Mouse (Mus musculus): ENCODE data around the gene Ffar1.

The Ffar1 gene

GRCm38 (mm10) chr7:30861464-30861863, at the start of gene Ffar1:
Gene Ffar1 (minus strand): TSS chr7:30861564.
- DNase-seq (ENCODE audit: extremely low read depth, low read depth, low spot score): no peak

- DNase-seq (ENCODE audit: extremely low read depth, low read depth, low spot score): no peak
Observed at GRCm38 (mm10) chr7:30909773-30910172, 48.4 kb upstream of the Ffar1 start.

GRCm38 (mm10) chr7:30908992-30909431, 47.6 kb upstream of the Ffar1 start:
- DNase-seq (ENCODE audit: extremely low read depth, low read depth, low spot score): no peak

GRCm38 (mm10) chr7:30908277-30908991, 47.1 kb upstream of the Ffar1 start:
- DNase-seq (ENCODE audit: extremely low read depth, low read depth, low spot score): no peak

- DNase-seq (ENCODE audit: extremely low read depth, low read depth, low spot score): no peak
Observed at GRCm38 (mm10) chr7:30904042-30904441, 42.7 kb upstream of the Ffar1 start.

- no peak for DNase-seq (ENCODE audit: extremely low read depth, low read depth, low spot score)
Observed at GRCm38 (mm10) chr7:30895217-30895616, 33.9 kb upstream of the Ffar1 start.

GRCm38 (mm10) chr7:30892515-30892914, 31.2 kb upstream of the Ffar1 start:
- DNase-seq (ENCODE audit: extremely low read depth, low read depth, low spot score): no peak

GRCm38 (mm10) chr7:30891746-30892145, 30.4 kb upstream of the Ffar1 start:
- no peak for DNase-seq (ENCODE audit: extremely low read depth, low read depth, low spot score)

GRCm38 (mm10) chr7:30890681-30891080, 29.3 kb upstream of the Ffar1 start:
- no peak for DNase-seq (ENCODE audit: extremely low read depth, low read depth, low spot score)

GRCm38 (mm10) chr7:30888786-30889185, 27.4 kb upstream of the Ffar1 start:
- no peak for DNase-seq (ENCODE audit: extremely low read depth, low read depth, low spot score)

GRCm38 (mm10) chr7:30887568-30888188, 26.3 kb upstream of the Ffar1 start:
- no peak for DNase-seq (ENCODE audit: extremely low read depth, low read depth, low spot score)

- no peak for DNase-seq (ENCODE audit: extremely low read depth, low read depth, low spot score)
Observed at GRCm38 (mm10) chr7:30886852-30887251, 25.5 kb upstream of the Ffar1 start.

- no peak for DNase-seq (ENCODE audit: extremely low read depth, low read depth, low spot score)
Observed at GRCm38 (mm10) chr7:30884047-30884446, 22.7 kb upstream of the Ffar1 start.

GRCm38 (mm10) chr7:30881367-30881766, 20.0 kb upstream of the Ffar1 start:
- DNase-seq (ENCODE audit: extremely low read depth, low read depth, low spot score): no peak

- no peak for DNase-seq (ENCODE audit: extremely low read depth, low read depth, low spot score)
Observed at GRCm38 (mm10) chr7:30880176-30880575, 18.8 kb upstream of the Ffar1 start, which contains the start of gene Cd22. Gene Cd22 (minus strand): TSS chr7:30880342.

- no peak for DNase-seq (ENCODE audit: extremely low read depth, low read depth, low spot score)
Observed at GRCm38 (mm10) chr7:30878950-30879349, 17.6 kb upstream of the Ffar1 start.

- no peak for DNase-seq (ENCODE audit: extremely low read depth, low read depth, low spot score)
Observed at GRCm38 (mm10) chr7:30873083-30873482, 11.7 kb upstream of the Ffar1 start.

GRCm38 (mm10) chr7:30863386-30863785, 2.0 kb upstream of the Ffar1 start:
- no peak for DNase-seq (ENCODE audit: extremely low read depth, low read depth, low spot score)

GRCm38 (mm10) chr7:30859635-30860402, 1.5 kb downstream of the Ffar1 start:
- DNase-seq (ENCODE audit: extremely low read depth, low read depth, low spot score): no peak

- no peak for DNase-seq (ENCODE audit: extremely low read depth, low read depth, low spot score)
Observed at GRCm38 (mm10) chr7:30859290-30859634, 2.1 kb downstream of the Ffar1 start.

GRCm38 (mm10) chr7:30857746-30858145, 3.6 kb downstream of the Ffar1 start:
- no peak for DNase-seq (ENCODE audit: extremely low read depth, low read depth, low spot score)

GRCm38 (mm10) chr7:30856078-30856477, 5.3 kb downstream of the Ffar1 start, which contains the start of gene Ffar3:
Gene Ffar3 (minus strand): TSS chr7:30856178.
- DNase-seq (ENCODE audit: extremely low read depth, low read depth, low spot score): no peak
